Mouse (Mus musculus) limb, embryonic 11.5 days (tissue): Measurements from ENCODE around the gene Gipc1. TPM values are rescaled to one million over a fixed set of nuclear protein-coding genes. Genes with fewer than 3 reads are reported as not detected.
A peak's percentile ranks its signal among the peaks of the same experiment; 100 is the strongest.

ENCODE experiments used
- ATAC-seq: fragments of 200-750 bp; cut with Nextera tagmentation; 2 replicates; pipeline ENCODE4 v1.8.0; 2017; ENCODE audit warnings: low read depth; ENCODE audit not compliant: insufficient number of reproducible peaks, low FRiP score, low TSS enrichment
- DNase-seq: peaks from one replicate; pipeline ENCODE4 v3.0.0-alpha.2; 2015; ENCODE audit warnings: low spot score
- H3K27ac ChIP-seq: fragments of 300-500 bp; sonication (generic); replicated peaks from 2 replicates; pipeline ENCODE4 v1.5.1; 2014; ENCODE audit warnings: low read depth, mild to moderate bottlenecking, low read length
- H3K27me3 ChIP-seq: fragments of 300-500 bp; sonication (generic); 2 replicates; pipeline ENCODE4 v1.6.1; 2014; ENCODE audit warnings: mild to moderate bottlenecking, low read length, mixed read lengths; ENCODE audit not compliant: control insufficient read depth, insufficient read depth
- H3K36me3 ChIP-seq: fragments of 300-500 bp; sonication (generic); 2 replicates; pipeline ENCODE4 v1.6.1; 2014; ENCODE audit warnings: mild to moderate bottlenecking, low read length, moderate library complexity, mixed read lengths; ENCODE audit not compliant: control insufficient read depth, insufficient read depth
- H3K4me1 ChIP-seq: fragments of 300-500 bp; sonication (generic); 2 replicates; pipeline ENCODE4 v1.6.1; 2014; ENCODE audit warnings: low read length, mixed read lengths; ENCODE audit not compliant: control insufficient read depth, insufficient read depth
- H3K4me2 ChIP-seq: fragments of 300-500 bp; sonication (generic); 2 replicates; pipeline ENCODE4 v1.6.1; 2014; ENCODE audit warnings: low read depth, mild to moderate bottlenecking, moderate library complexity; ENCODE audit not compliant: severe bottlenecking
- H3K4me3 ChIP-seq: fragments of 300-500 bp; sonication (generic); 2 replicates; pipeline ENCODE4 v1.5.1; 2014; ENCODE audit warnings: low read depth, low read length
- H3K9ac ChIP-seq: fragments of 300-500 bp; sonication (generic); 2 replicates; pipeline ENCODE4 v1.6.1; 2014; ENCODE audit warnings: mild to moderate bottlenecking, low read length
- H3K9me3 ChIP-seq: fragments of 300-500 bp; sonication (generic); 2 replicates; pipeline ENCODE4 v1.6.1; 2016; ENCODE audit warnings: low read length; ENCODE audit not compliant: control insufficient read depth
- WGBS: fragments of 180-500 bp; shearing (Covaris S2); extraction: QIAGEN DNeasy Blood & Tissue Kit; methylation state at CpG from one replicate; pipeline ENCODE4 v1.1.7; 2014; 5-methylcytosine and 5-hydroxymethylcytosine counted together
- polyA plus RNA-seq: library from polyadenylated mRNA; unstranded; fragments of >200 nt; fragmentation: Nextera tagmentation; extraction: Ambion mirVana; gene quantifications from 2 replicates; pipeline ENCODE4 v1.2.1, GENCODE M21; 2014

Gipc1 gene
- polyA plus RNA-seq, 1 experiment from 2014 or later, result 178 TPM

DNA sequence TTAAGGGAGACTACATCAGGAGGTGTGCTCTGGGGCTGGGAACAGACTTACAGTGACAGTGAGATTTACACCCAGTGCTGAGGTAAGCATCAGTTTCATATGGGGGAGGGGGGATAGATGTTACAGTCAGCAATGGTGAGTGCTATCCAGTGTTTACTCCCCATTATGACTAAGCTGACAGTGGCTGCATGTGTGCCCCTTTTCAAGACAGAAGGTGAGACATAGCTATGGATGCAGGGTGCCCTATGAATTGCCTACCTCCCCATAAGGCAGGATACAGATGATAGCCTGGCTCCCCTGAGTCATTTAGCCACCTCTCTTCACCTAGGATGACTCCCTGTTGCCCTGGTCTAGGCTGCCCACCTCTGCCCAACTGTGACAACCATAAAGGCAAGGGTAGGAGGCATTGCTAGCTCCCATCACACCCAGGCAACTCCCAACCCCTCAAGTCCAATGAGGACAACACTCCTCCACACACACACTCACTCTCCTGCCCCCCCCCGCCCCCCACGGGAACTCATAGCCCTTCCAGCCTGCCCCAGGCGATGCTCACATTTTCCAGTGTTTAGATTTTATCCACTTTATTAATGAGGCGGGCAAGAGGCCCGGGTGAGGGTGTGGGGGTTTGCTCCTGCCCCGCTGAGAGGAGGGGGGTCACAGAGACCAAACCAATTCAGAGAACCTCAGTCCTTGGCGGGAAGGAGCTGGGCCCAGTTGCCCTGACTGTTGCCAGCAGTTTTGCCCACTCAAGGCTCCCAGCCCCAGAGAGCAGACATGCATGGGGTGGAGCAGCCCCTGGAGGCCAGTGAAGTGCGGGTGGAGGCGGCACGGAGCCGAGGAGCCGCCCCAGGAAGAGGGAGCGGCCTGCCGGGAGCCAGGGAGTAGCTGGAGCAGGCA is 13.7 kb downstream of the Gipc1 start, which contains the start of gene Ptger1:
Gene Ptger1, plus strand, starts transcription at position 710 of the 897 bp plus-strand sequence.
- H3K4me3 ChIP-seq, result no peak within 1 kb of the TSS
- DNase-seq (no peak), ATAC-seq (no peak)
- no peak within 1 kb of the TSS for H3K9ac ChIP-seq
- H3K27ac ChIP-seq, result no peak within 1 kb of the TSS
- H3K9me3 ChIP-seq, result no peaks in the 10 kb centered on the region
- H3K36me3 ChIP-seq, result peaks cover 6% of the 10 kb centered on the region; the same call in 1 of the 2 replicates
- H3K4me1 ChIP-seq, result peaks cover 25% of the 10 kb centered on the region
- peaks cover 7% of the 10 kb centered on the region; the same call in 1 of the 2 replicates for H3K27me3 ChIP-seq
- 44% methylated on average over 14 of the region's 14 CpGs for WGBS
- no peak within 1 kb of the TSS; the same call in 1 of the 2 replicates for H3K4me2 ChIP-seq

- H3K4me3 ChIP-seq, result no peak overlapping the region
- no peaks in the 10 kb centered on the region for H3K9me3 ChIP-seq
- peaks cover 19% of the 10 kb centered on the region; the same call in 1 of the 2 replicates for H3K4me1 ChIP-seq
- WGBS, result 91% methylated on average over 3 of the region's 3 CpGs
- H3K9ac ChIP-seq, result no peak overlapping the region
- peaks cover 7% of the 10 kb centered on the region; the same call in 1 of the 2 replicates for H3K27me3 ChIP-seq
- ATAC-seq, result no peak
- H3K36me3 ChIP-seq, result peaks cover 9% of the 10 kb centered on the region; the same call in 1 of the 2 replicates
- no peak for DNase-seq
- H3K4me2 ChIP-seq, result no peak overlapping the region
- no peak overlapping the region for H3K27ac ChIP-seq
Observed at GRCm38 (mm10) chr8:83666866-83667234, 14.4 kb downstream of the Gipc1 start.

DNA sequence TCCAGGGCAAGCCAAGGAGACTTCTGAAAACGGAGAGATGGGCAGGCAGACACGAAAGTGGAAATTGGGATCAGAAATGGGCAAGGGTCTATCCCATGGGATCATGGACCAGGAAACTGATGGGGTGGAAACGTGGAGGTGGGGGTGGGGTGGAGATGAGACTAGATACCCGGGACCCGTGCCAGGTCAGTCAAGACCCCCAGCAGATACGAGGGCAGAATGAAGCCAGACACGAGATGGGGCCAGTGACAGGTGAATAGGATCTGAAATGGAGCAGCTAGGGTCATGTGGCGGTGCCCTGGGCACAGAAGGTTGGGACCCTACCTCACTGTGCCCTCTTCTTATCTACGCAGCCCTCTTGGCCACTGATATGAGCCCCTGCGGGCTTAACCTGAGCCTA is 15.0 kb downstream of the Gipc1 start:
- no peak overlapping the region for H3K27ac ChIP-seq
- peak overlapping the region; percentile 73; the same call in 1 of the 2 replicates for H3K4me2 ChIP-seq
- DNase-seq, result no peak
- peaks cover 14% of the 10 kb centered on the region; the same call in 1 of the 2 replicates for H3K36me3 ChIP-seq
- no peak overlapping the region for H3K4me3 ChIP-seq
- 82% methylated on average over 10 of the region's 10 CpGs for WGBS
- no peak overlapping the region for H3K9ac ChIP-seq
- peaks cover 7% of the 10 kb centered on the region; the same call in 1 of the 2 replicates for H3K27me3 ChIP-seq
- no peaks in the 10 kb centered on the region for H3K9me3 ChIP-seq
- no peak for ATAC-seq
- H3K4me1 ChIP-seq, result peaks cover 12% of the 10 kb centered on the region; the same call in 1 of the 2 replicates

GRCm38 (mm10) chr8:83668010-83668916 is 15.8 kb downstream of the Gipc1 start:
- ATAC-seq, result peak; percentile 36; the same call in 1 of the 2 replicates
- Histone ChIP-seq H3K4me3 (peak overlapping the region; percentile 28), H3K9me3 (no peaks in the 10 kb centered on the region), H3K9ac (peak overlapping the region; percentile 63), H3K4me1 (peaks cover 11% of the 10 kb centered on the region; the same call in 1 of the 2 replicates), H3K27me3 (peaks cover 7% of the 10 kb centered on the region; the same call in 1 of the 2 replicates), H3K4me2 (peak overlapping the region; percentile 73), H3K27ac (no peak overlapping the region), H3K36me3 (peaks cover 14% of the 10 kb centered on the region; the same call in 1 of the 2 replicates)
- 22% methylated on average over 80 of the region's 80 CpGs for WGBS
- DNase-seq, result peak; percentile 89

- ATAC-seq (0 out of 2 replicates have a peak, but pooled peaks have one; percentile 2), DNase-seq (no peak)
- H3K9me3 ChIP-seq, result no peaks in the 10 kb centered on the region
- 80% methylated on average over 16 of the region's 16 CpGs for WGBS
- no peak overlapping the region for H3K4me3 ChIP-seq
- H3K4me2 ChIP-seq, result no peak overlapping the region
- peaks cover 11% of the 10 kb centered on the region; the same call in 1 of the 2 replicates for H3K4me1 ChIP-seq
- H3K9ac ChIP-seq, result no peak overlapping the region
- peaks cover 7% of the 10 kb centered on the region; the same call in 1 of the 2 replicates for H3K27me3 ChIP-seq
- peaks cover 19% of the 10 kb centered on the region for H3K36me3 ChIP-seq
- H3K27ac ChIP-seq, result no peak overlapping the region
Observed at GRCm38 (mm10) chr8:83669013-83669412, 16.5 kb downstream of the Gipc1 start.

- ATAC-seq, result no peak
- peaks cover 6% of the 10 kb centered on the region; the same call in 1 of the 2 replicates for H3K4me1 ChIP-seq
- H3K27me3 ChIP-seq, result peaks cover 4% of the 10 kb centered on the region; the same call in 1 of the 2 replicates
- no peak overlapping the region for H3K27ac ChIP-seq
- no peak overlapping the region for H3K9ac ChIP-seq
- 56% methylated on average over 5 of the region's 5 CpGs for WGBS
- no peak overlapping the region for H3K4me3 ChIP-seq
- no peak overlapping the region for H3K4me2 ChIP-seq
- no peak for DNase-seq
- H3K36me3 ChIP-seq, result peaks cover 23% of the 10 kb centered on the region
- no peaks in the 10 kb centered on the region for H3K9me3 ChIP-seq
Observed at GRCm38 (mm10) chr8:83672936-83673335, 20.5 kb downstream of the Gipc1 start.

- WGBS, result 92% methylated on average over 5 of the region's 5 CpGs
- Histone ChIP-seq H3K36me3 (peaks cover 30% of the 10 kb centered on the region), H3K4me3 (no peak overlapping the region), H3K9me3 (no peaks in the 10 kb centered on the region), H3K27ac (no peak overlapping the region), H3K27me3 (no peaks in the 10 kb centered on the region), H3K9ac (no peak overlapping the region), H3K4me2 (no peak overlapping the region), H3K4me1 (0 out of 2 replicates have a peak, but pooled peaks cover 2% of the 10 kb centered on the region)
- ATAC-seq (no peak), DNase-seq (no peak)
Observed at GRCm38 (mm10) chr8:83674497-83674896, 22.0 kb downstream of the Gipc1 start.

DNA sequence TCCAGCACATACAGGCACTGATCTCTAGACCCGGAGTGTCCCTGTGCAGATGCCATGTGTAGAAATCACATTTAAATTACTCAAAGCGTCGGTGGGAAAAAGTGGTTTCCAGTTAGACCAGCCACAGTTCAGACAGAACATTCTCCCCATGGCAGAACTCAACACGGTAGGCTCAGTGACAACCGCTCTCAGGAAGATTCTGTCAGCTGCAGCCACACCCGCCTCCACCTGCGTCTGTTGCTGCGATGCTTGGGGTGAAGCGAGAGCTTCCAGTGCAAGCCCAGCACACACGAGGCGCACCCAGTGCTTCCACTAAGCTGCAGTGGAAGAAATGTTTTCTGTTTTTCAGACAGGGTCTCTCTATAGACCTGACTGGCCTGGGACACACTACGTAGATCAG is 27.4 kb downstream of the Gipc1 start:
- H3K9me3 ChIP-seq, result no peaks in the 10 kb centered on the region
- peaks cover 16% of the 10 kb centered on the region for H3K36me3 ChIP-seq
- H3K4me3 ChIP-seq, result no peak overlapping the region
- H3K27ac ChIP-seq, result no peak overlapping the region
- H3K9ac ChIP-seq, result no peak overlapping the region
- DNase-seq (no peak), ATAC-seq (no peak)
- 94% methylated on average over 12 of the region's 12 CpGs for WGBS
- H3K27me3 ChIP-seq, result no peaks in the 10 kb centered on the region
- peaks cover 14% of the 10 kb centered on the region; the same call in 1 of the 2 replicates for H3K4me1 ChIP-seq
- no peak overlapping the region for H3K4me2 ChIP-seq
